Mouse (Mus musculus) liver, embryonic 14.5 days (tissue): ENCODE measurements at regions not wholly inside any gene's neighbourhood (a gene's known extent, or its start where the extent isn't known, plus 50 kb on each side); places are given as distances from the start of the nearest gene placed in this dataset.

Experiments
- CTCF ChIP-seq: IDR thresholded peaks from 2 replicates; pipeline ENCODE4 v1.5.1; 2016; ENCODE audit warnings: antibody characterized with exemption, low read depth, control low read depth
- EP300 ChIP-seq: IDR thresholded peaks from 2 replicates; pipeline ENCODE4 v1.6.1; 2016; ENCODE audit warnings: antibody characterized with exemption, low read depth

DNA sequence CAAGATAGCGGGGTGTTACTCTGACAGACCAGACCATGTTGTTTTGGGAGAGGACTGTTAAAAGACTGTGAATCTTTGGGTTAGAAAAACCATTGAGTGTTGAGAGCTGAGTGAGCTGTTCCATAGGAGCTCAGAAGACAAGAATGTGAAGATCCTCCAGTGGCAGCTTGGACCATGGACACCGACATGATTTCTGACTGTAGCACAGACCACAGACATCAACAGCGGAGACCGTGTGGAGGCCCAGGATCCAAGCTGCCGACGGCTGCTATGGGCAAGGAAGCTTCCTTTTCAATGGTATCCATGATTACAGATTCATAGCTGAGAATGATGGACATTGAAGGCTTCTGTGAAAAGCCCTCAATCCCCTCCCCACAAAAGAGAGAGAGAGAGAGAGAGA lies 105.6 kb downstream of the Zbtb18 start:
- no peak for TF ChIP-seq CTCF
- TF ChIP-seq EP300: no peak
